Mouse (Mus musculus) testis, adult 2 months (tissue): ENCODE measurements around the gene Fance. TPM values are rescaled to one million over a fixed set of nuclear protein-coding genes. Genes with fewer than 3 reads are reported as not detected.

ENCODE experiments used
- H3K27ac ChIP-seq: fragments of 200-500 bp; 2 replicates; pipeline ENCODE4 v1.5.1; 2012; ENCODE audit warnings: low read depth, low read length; ENCODE audit not compliant: control insufficient read depth, insufficient read depth
- H3K27me3 ChIP-seq: fragments of 200-500 bp; 2 replicates; pipeline ENCODE4 v1.6.1; 2012; ENCODE audit warnings: mild to moderate bottlenecking, low read length, moderate library complexity; ENCODE audit not compliant: control insufficient read depth, insufficient read depth
- H3K36me3 ChIP-seq: fragments of 200-500 bp; 2 replicates; pipeline ENCODE4 v1.6.1; 2012; ENCODE audit warnings: mild to moderate bottlenecking, low read length; ENCODE audit not compliant: control insufficient read depth, insufficient read depth
- H3K4me1 ChIP-seq: fragments of 200-500 bp; 2 replicates; pipeline ENCODE4 v1.6.1; 2012; ENCODE audit warnings: low read length; ENCODE audit not compliant: control insufficient read depth, insufficient read depth
- H3K4me3 ChIP-seq: fragments of 200-500 bp; 2 replicates; pipeline ENCODE4 v1.5.1; 2012; ENCODE audit warnings: low read depth, mild to moderate bottlenecking, low read length, moderate library complexity, mixed read lengths; ENCODE audit not compliant: control insufficient read depth
- CTCF ChIP-seq: fragments of 200-500 bp; IDR thresholded peaks from 2 replicates; pipeline ENCODE4 v1.5.1; 2012; ENCODE audit warnings: low read depth, mild to moderate bottlenecking, inconsistent platforms, low read length, moderate library complexity; ENCODE audit not compliant: control insufficient read depth, insufficient read depth, insufficient replicate concordance
- POLR2A ChIP-seq: fragments of 200-500 bp; IDR thresholded peaks from 2 replicates; pipeline ENCODE4 v1.6.1; 2012; ENCODE audit warnings: low read depth, mild to moderate bottlenecking, inconsistent platforms, low read length, moderate library complexity; ENCODE audit not compliant: control insufficient read depth
- polyA plus RNA-seq: library from polyadenylated mRNA; depleted of rRNA; stranded (reverse); fragments of >200 nt; gene quantifications from 2 replicates; pipeline ENCODE4 v1.2.3, GENCODE M21; 2012

Fance gene
- polyA plus RNA-seq, 1 experiment, result 4.3 TPM

DNA sequence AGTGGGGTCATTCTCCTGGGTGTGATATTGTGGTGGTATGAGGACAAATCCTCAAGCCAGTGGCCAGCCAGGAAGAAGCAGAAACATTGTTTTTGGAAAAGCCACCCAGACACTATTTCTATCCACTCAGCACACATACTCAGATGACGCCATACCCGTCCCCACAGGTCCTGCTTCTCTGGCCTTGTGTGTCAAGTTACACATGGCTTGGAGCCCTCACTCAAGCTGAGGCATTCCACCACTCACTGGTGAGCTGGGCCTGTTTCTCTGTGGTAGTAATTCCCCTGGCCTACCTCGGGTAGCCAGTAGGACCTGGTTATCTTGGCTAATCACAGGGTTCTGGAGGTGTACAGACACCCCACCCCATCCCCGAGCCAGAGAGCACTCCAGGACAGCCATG, 19.6 kb upstream of the Fance start:
- H3K36me3 ChIP-seq, result no peaks in the 10 kb centered on the region
- no peak overlapping the region for H3K4me3 ChIP-seq
- H3K27ac ChIP-seq, result no peak overlapping the region
- TF ChIP-seq CTCF (no peak), POLR2A (no peak)
- no peaks in the 10 kb centered on the region for H3K4me1 ChIP-seq
- no peaks in the 10 kb centered on the region for H3K27me3 ChIP-seq

DNA sequence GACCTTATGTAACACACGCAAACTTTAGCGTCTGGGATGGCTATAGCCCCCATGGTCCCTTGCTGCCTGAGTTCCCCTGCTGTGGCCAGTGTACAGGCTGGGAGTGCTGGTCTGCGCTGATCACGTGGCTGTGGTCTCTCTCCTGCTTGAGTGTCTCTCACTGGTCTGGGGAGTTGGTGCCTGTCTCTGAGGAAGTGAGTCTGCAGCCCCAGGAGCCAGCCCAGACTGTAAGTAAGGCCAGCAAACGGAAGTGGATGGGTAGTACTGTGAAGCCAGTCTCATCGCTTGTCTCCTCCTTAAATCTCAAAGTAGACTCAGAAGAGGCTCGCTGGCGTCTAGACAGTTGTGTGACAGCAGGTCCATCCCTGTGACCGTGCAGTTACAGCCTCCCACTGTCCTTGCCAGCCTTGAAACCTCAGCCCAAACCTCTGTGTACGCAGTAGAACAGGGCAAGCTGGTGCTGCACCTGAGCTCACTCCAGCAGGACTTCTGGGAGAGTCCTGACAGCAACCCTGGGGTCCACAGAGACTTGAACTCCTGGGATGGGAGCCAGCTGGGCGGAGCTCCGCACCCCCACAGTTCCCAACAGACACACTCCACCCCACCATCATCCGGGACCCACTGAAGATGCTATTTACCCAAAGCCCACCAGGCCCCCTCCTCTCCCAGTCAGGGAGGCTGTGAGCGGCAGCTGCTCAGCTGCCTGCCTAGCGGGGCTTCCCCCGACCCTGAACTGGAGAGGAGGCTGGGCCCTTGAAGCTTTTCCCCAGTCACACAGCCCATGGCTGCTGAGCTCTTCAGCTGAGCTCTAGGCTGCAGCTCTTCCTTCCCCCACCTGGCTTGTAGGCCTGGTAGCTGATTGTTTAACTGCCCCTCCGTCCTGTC, 18.6 kb upstream of the Fance start:
- Histone ChIP-seq H3K27ac (no peak overlapping the region), H3K4me3 (no peak overlapping the region), H3K4me1 (peaks cover 4% of the 10 kb centered on the region; the same call in 1 of the 2 replicates), H3K27me3 (no peaks in the 10 kb centered on the region), H3K36me3 (no peaks in the 10 kb centered on the region)
- TF ChIP-seq CTCF (no peak), POLR2A (no peak)

DNA sequence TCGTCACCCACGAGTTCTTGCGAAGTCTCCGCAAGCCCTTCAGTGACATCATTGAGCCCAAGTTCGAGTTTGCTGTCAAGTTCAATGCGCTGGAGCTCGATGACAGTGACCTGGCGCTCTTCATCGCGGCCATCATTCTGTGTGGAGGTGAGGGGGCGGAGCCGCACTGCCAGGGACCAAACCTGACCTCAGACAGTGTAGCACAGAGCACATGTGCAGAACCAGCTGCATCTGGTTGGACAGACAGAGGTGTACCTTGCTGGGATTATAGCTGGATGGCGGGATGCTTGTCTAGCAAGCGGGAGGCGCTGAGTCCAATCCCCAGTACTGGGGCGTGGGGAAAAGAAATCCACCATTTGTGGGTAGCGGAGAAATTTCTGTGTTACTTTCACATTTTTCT, 14.4 kb upstream of the Fance start:
- H3K27ac ChIP-seq, result no peak overlapping the region

DNA sequence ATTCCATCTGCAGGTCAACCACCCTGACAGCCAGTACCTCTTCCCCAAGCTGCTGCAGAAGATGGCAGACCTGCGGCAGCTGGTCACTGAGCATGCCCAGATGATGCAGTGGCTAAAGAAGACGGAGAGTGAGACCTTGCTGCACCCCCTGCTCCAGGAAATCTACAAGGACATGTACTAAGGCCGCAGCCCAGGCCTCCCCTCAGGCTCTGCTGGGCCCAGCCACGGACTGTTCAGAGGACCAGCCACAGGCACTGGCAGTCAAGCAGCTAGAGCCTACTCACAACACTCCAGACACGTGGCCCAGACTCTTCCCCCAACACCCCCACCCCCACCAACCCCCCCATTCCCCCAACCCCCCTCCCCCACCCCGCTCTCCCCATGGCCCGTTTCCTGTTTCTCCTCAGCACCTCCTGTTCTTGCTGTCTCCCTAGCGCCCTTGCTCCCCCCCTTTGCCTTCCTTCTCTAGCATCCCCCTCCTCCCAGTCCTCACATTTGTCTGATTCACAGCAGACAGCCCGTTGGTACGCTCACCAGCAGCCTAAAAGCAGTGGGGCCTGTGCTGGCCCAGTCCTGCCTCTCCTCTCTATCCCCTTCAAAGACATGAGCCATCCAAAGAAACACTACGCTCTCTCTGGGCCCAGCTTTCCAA, 13.5 kb upstream of the Fance start:
- Histone ChIP-seq H3K27ac (no peak overlapping the region), H3K27me3 (no peaks in the 10 kb centered on the region), H3K4me3 (no peak overlapping the region), H3K4me1 (peaks cover 4% of the 10 kb centered on the region; the same call in 1 of the 2 replicates), H3K36me3 (no peaks in the 10 kb centered on the region)
- TF ChIP-seq CTCF, result no peak
- no peak for TF ChIP-seq POLR2A

More for the DNA sequence above, 14.4 kb upstream of the Fance start:
- Histone ChIP-seq H3K4me3 (no peak overlapping the region), H3K27me3 (no peaks in the 10 kb centered on the region), H3K4me1 (peaks cover 4% of the 10 kb centered on the region; the same call in 1 of the 2 replicates), H3K36me3 (no peaks in the 10 kb centered on the region)
- TF ChIP-seq CTCF, result no peak
- no peak for TF ChIP-seq POLR2A

- H3K4me3 ChIP-seq, result no peak overlapping the region
- H3K27me3 ChIP-seq, result no peaks in the 10 kb centered on the region
- no peaks in the 10 kb centered on the region for H3K36me3 ChIP-seq
- no peak overlapping the region for H3K27ac ChIP-seq
- peaks cover 4% of the 10 kb centered on the region; the same call in 1 of the 2 replicates for H3K4me1 ChIP-seq
- no peak for TF ChIP-seq CTCF
- no peak for TF ChIP-seq POLR2A
Measured at GRCm38 (mm10) chr17:28300323-28300722, 13.0 kb upstream of the Fance start.

DNA sequence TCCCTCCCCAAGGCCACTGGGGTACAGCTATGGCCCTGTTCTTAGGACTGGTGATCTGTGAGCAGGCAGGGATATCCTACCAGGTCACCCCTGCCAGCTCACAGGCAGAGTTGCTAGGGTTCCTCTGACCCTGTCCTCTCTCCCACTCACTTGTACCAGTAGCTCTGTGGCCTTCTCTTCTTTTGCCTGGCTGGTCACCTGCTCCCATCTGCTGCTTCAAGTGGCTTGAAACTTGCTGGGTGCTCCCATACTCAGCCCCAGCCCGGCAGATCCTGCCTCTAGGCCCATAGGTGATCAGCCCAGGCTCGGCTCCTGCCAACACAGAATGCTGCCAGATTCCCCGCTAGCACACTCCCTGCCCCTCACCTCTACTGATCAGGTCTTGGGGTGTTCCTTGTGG, 12.5 kb upstream of the Fance start:
- no peak overlapping the region for H3K27ac ChIP-seq
- TF ChIP-seq CTCF (no peak), POLR2A (no peak)
- H3K4me1 ChIP-seq, result peaks cover 4% of the 10 kb centered on the region; the same call in 1 of the 2 replicates

DNA sequence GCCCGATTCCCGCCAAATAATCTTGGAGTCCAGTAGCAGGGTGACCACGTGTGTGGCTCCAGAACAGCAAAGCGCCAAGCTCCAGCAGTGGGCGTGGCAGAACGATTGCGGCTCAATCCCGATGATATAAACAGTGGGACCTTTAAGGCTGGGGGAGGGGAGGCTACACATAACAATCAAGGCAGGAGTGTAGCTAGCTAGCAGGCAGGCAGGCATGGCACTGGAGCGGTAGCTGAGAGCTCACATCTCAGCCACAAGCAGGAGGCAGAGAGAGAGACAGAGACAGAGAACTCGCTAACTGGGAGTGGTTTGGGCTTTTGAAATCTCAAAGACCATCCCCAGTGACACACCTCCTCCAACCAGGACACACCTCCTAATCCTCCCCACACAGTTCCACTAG, 8.1 kb upstream of the Fance start:
- no peaks in the 10 kb centered on the region for H3K27me3 ChIP-seq
- H3K27ac ChIP-seq, result no peak overlapping the region
- TF ChIP-seq CTCF, result no peak
- TF ChIP-seq POLR2A, result no peak
- H3K36me3 ChIP-seq, result no peaks in the 10 kb centered on the region
- H3K4me1 ChIP-seq, result peaks cover 2% of the 10 kb centered on the region
- no peak overlapping the region for H3K4me3 ChIP-seq

More for the DNA sequence above, 12.5 kb upstream of the Fance start:
- H3K36me3 ChIP-seq, result no peaks in the 10 kb centered on the region
- no peaks in the 10 kb centered on the region for H3K27me3 ChIP-seq
- H3K4me3 ChIP-seq, result no peak overlapping the region
